Mouse (Mus musculus) bone marrow, adult 2 months (tissue): ENCODE results near the gene Tedc1.

ENCODE experiments used
- CTCF ChIP-seq: fragments of 200-500 bp; IDR thresholded peaks from 2 replicates; pipeline ENCODE4 v1.5.1; 2011; ENCODE audit warnings: low read length, control low read depth; ENCODE audit not compliant: control insufficient read depth, insufficient read depth
- POLR2A ChIP-seq: fragments of 200-500 bp; IDR thresholded peaks from 2 replicates; pipeline ENCODE4 v1.6.1; 2011; ENCODE audit warnings: low read depth, mild to moderate bottlenecking, control low read depth, low read length, borderline replicate concordance; ENCODE audit not compliant: control insufficient read depth

DNA sequence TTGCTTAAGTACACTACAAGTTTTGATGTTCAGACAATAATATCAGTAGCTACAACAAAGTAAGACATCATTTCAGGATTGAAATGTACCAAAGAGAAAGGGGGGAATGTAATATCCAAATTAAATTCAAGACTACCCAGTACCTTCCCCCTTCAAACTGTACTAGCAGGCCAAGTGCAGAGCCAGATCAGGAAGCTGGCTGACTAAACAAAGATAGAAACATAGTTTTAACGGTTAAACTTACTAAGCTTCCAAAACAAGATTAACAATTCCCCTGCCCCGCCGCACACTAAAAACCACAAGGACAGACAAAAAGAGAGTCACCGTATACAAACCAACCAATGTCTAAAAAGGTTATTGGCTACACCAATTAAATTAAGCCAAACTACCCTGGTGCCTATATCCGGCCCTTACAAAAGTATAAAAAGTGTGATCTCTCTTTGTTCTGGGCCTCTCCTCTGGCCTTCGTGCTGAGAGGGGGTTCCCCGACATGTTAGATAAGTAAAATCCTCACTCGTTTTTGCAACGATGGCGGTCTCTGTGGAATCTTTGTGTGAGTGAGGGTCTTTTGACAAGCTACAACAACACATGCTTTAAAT is 56.2 kb downstream of the Tedc1 start:
- no peak for TF ChIP-seq CTCF
- no peak for TF ChIP-seq POLR2A
